Mouse (Mus musculus): ENCODE data around the gene Pum1. TPM values are rescaled to one million over a fixed set of nuclear protein-coding genes. Genes with fewer than 3 reads are reported as not detected.

Gene Pum1
- total RNA-seq, 2 experiments from 2014 or later: 50.2 to 63.1 TPM

DNA sequence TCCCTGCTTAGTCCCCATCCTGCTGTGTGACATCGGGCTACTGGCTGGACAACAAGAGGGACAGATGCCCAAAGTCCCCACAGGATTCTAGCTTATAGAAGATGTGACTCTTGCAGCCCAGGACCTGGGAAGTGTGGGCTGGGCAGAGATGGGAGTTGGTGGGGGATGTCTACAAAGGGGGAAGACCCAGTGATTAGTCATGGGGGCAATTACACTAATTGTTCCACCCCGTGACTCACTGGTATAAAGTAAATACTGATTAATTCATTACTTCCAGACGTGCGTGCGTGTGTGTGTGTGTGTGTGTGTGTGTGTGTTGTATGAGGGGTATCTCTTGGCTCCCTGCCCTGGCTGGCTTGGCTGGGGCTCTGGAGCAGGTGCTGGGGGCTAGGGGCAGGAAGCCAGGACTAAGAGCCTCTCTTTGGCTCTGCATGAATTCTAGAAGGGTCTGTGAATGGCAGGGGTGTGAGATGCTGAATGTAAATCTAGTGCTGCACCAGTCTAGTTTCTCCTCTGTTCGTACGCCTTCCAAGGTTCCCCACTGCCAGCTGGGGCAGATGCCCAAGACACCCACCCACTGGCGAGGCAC, 151.7 kb downstream of the Pum1 start:
- DNase-seq: no peak

DNA sequence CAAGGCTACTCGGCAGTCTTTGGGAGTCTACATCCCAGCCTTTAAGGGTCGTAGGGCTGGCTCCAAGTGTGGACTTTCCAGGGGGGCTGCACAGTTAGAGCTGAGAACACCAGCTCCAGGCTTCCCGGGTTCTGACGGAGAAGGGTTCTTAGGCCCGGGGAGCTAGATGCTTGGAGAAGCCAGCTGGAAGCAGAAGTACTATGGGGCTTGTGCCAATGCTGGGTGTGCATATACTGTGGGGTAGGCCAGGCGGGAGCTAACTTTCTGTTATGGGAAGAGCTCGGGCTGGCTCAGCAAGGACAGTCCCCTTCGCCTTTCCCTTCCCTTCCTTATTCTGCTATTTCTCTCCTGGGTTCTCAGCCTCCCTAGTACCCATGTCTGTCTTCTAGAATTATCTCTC, 152.7 kb downstream of the Pum1 start:
- DNase-seq: peak in 1 of 2 experiments; percentile 67

DNA sequence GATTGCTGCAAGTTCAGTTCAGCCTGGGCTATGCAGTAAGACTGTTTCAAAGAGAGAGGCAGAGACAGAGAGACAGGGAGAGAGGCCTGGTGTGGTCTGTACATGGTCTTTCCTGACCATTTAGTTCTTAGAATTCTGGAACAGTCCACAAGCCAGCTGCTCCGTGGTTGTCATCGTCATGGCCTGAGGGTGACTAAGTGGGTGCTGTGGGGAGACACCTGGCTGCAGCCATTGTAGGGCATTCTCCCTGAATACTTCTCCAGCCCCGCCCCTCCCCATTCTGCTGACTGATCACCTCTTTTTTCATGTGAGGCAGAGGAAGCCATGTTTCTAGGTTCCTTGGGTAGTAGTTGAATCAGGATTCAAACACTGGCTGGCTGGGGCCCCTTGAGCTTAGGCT, 156.7 kb downstream of the Pum1 start:
- no peak for DNase-seq

DNA sequence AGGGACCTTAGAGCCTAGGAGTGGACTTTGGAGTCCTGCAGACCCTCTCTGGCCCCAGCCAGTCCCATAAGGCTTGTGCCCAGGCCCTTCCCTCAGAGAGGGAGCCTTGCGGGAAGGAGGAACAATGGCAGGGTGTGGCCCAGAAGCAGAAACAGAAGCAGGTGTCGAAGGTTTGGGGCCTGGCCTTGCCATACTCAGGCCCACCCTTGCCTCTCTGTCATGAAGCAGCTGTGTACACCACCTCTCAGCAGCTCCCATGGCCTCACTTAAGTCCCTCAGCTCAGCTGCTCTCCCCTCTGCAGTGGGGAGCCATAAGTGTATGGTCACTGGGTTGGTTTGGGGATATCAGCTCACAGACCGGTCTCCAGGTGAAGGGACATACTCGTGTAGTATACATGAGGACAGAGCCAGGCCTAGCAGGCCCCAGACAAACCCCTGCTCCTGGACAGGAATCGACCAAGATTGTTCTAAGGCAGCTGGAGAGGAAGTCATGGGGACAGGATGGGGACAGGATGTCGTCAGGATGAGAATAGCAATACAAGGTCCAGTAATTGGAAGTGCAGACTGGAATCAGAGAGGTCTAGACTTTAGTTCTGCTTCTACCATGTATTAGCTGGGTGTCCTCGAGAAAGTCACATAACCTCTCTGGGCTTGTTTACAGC, 157.6 kb downstream of the Pum1 start:
- peak; percentile 35 to 78 for DNase-seq

DNA sequence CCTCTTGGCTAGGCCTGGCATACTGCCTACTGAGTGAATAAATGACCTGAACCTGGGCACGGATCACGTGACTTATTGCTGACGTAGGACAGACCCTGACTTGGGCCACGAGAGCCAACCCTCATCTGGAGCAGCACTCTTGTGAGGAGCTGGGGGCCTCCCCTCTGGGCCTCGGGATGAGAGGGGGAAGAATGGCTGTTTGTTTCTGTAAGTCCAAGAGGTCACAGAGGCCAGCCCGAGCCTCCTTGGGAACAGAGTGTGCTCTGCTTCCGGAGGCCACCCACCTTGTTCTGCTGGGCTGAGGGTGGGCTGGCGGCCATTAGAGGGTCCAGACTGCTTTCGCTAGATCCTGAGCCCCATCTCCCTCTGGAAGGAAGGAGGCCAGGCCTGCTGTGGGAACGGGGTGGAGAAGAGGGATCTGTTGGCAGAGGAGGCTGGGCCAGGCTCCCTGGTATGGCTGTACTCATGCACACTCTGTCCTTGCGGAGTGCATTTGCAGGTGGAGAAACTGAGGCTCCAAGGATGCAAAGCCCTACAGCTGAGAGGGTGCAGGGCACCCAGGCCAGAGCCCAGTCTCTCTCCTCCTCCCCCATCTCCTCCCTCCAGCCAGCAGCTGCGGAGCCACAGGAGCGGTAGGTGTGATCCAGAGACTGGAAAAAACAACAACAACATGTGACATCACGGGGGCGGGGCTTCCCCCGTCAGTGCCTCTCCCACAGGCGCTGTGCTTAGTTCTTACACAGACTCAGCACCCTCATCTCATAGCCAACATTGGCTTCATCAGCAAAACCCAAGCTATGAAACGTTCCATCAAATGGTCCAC, 165.9 kb downstream of the Pum1 start:
- DNase-seq: peak; percentile 86 to 89

Other genes starting within 250 kb of the Pum1 start
- 1 to 10 TPM; 6.6 to 9.9 TPM for gene Nkain1, start 89.1 kb upstream of the Pum1 start, total RNA-seq (2021)
- gene Sdc3, start 129.2 kb downstream of the Pum1 start, total RNA-seq (2021): 10 to 100 TPM; 37.1 to 38.2 TPM
- 10 to 100 TPM; 16.5 to 30.3 TPM for gene Laptm5, start 249.8 kb downstream of the Pum1 start, total RNA-seq (2021)

Measured in heart, adult 18-20 months (tissue).